Mouse (Mus musculus) liver, postnatal 0 days (tissue): ENCODE results near the gene Pfas.

Experiments
- CTCF ChIP-seq: sonication (generic); IDR thresholded peaks from 2 replicates; pipeline ENCODE4 v1.5.1; 2016; ENCODE audit warnings: antibody characterized with exemption, low read depth
- EP300 ChIP-seq: IDR thresholded peaks from 2 replicates; pipeline ENCODE4 v1.6.1; 2016; ENCODE audit warnings: antibody characterized with exemption, low read depth, mild to moderate bottlenecking

- TF ChIP-seq CTCF (no peak), EP300 (no peak)
Measured at GRCm38 (mm10) chr11:69052824-69053421, 44.7 kb upstream of the Pfas start.
